Mouse (Mus musculus) neural tube, embryonic 13.5 days (tissue): ENCODE data around the gene Plekha1. TPM values are rescaled to one million over a fixed set of nuclear protein-coding genes. Genes with fewer than 3 reads are reported as not detected.

Source experiments
- ATAC-seq: fragments of 200-750 bp; cut with Nextera tagmentation; 2 replicates; pipeline ENCODE4 v1.8.0; 2017; ENCODE audit warnings: low read depth, mild to moderate bottlenecking, moderate TSS enrichment, moderate library complexity
- H3K27ac ChIP-seq: fragments of 300-500 bp; sonication (generic); replicated peaks from 2 replicates; pipeline ENCODE4 v1.5.1; 2015; ENCODE audit warnings: moderate library complexity, mild to moderate bottlenecking, inconsistent platforms
- H3K27me3 ChIP-seq: fragments of 300-500 bp; sonication (generic); 2 replicates; pipeline ENCODE4 v1.6.1; 2015; ENCODE audit warnings: mild to moderate bottlenecking, inconsistent platforms
- H3K36me3 ChIP-seq: fragments of 300-500 bp; sonication (generic); 2 replicates; pipeline ENCODE4 v1.6.1; 2015; ENCODE audit warnings: mild to moderate bottlenecking, inconsistent platforms
- H3K4me1 ChIP-seq: fragments of 300-500 bp; sonication (generic); replicated peaks from 2 replicates; pipeline ENCODE4 v1.6.1; 2015; ENCODE audit warnings: inconsistent platforms
- H3K4me2 ChIP-seq: fragments of 300-500 bp; sonication (generic); 2 replicates; pipeline ENCODE4 v1.6.1; 2015; ENCODE audit warnings: inconsistent platforms, mild to moderate bottlenecking, moderate library complexity
- H3K4me3 ChIP-seq: fragments of 300-500 bp; sonication (generic); 2 replicates; pipeline ENCODE4 v1.5.1; 2015; ENCODE audit warnings: mild to moderate bottlenecking, inconsistent platforms
- H3K9ac ChIP-seq: fragments of 300-500 bp; sonication (generic); 2 replicates; pipeline ENCODE4 v1.6.1; 2015; ENCODE audit warnings: moderate library complexity, mild to moderate bottlenecking, inconsistent platforms
- H3K9me3 ChIP-seq: fragments of 300-500 bp; sonication (generic); 2 replicates; pipeline ENCODE4 v1.6.1; 2016; ENCODE audit warnings: inconsistent platforms
- WGBS: fragments of 180-500 bp; shearing (Covaris S2); methylation state at CpG from one replicate; pipeline ENCODE4 v1.1.7; 2015; 5-methylcytosine and 5-hydroxymethylcytosine counted together
- polyA plus RNA-seq: library from polyadenylated mRNA; unstranded; fragments of >200 nt; fragmentation: Nextera tagmentation; extraction: Ambion mirVana; gene quantifications from 2 replicates; pipeline ENCODE4 v1.2.1, GENCODE M21; 2015

Gene Plekha1
- 64.1 and 68.9 TPM in 2 replicates for polyA plus RNA-seq

- Histone ChIP-seq H3K27ac (peak within 1 kb of the TSS; percentile 88), H3K4me1 (peaks cover 33% of the 10 kb centered on the region), H3K9ac (peak within 1 kb of the TSS; percentile 90), H3K4me2 (peak within 1 kb of the TSS; percentile 64), H3K9me3 (no peaks in the 10 kb centered on the region), H3K36me3 (no peaks in the 10 kb centered on the region), H3K27me3 (no peaks in the 10 kb centered on the region), H3K4me3 (peak within 1 kb of the TSS; percentile 79)
- under 1% methylated on average over 85 of the region's 114 CpGs for WGBS
- ATAC-seq = peak; percentile 97
Measured at GRCm38 (mm10) chr7:130865613-130866591, at the start of gene Plekha1. Plekha1 (plus strand) TSS chr7:130865756.

- no peaks in the 10 kb centered on the region for H3K9me3 ChIP-seq
- WGBS = 86% methylated on average over 7 of the region's 7 CpGs
Measured at GRCm38 (mm10) chr7:130816243-130816642, 49.3 kb upstream of the Plekha1 start.

GRCm38 (mm10) chr7:130818813-130819212 lies 46.7 kb upstream of the Plekha1 start:
- Histone ChIP-seq H3K4me1 (no peaks in the 10 kb centered on the region), H3K27me3 (no peaks in the 10 kb centered on the region), H3K36me3 (no peaks in the 10 kb centered on the region), H3K9me3 (no peaks in the 10 kb centered on the region), H3K4me3 (no peak overlapping the region), H3K9ac (no peak overlapping the region), H3K4me2 (no peak overlapping the region), H3K27ac (no peak overlapping the region)
- ATAC-seq = no peak
- 82% methylated on average over 5 of the region's 5 CpGs for WGBS

More at GRCm38 (mm10) chr7:130816243-130816642, 49.3 kb upstream of the Plekha1 start:
- ATAC-seq = no peak
- Histone ChIP-seq H3K36me3 (no peaks in the 10 kb centered on the region), H3K27me3 (no peaks in the 10 kb centered on the region), H3K4me3 (no peak overlapping the region), H3K27ac (no peak overlapping the region), H3K4me2 (no peak overlapping the region), H3K9ac (no peak overlapping the region), H3K4me1 (no peaks in the 10 kb centered on the region)

- 0 out of 2 replicates have a peak, but pooled peaks cover 2% of the 10 kb centered on the region for H3K27me3 ChIP-seq
- no peaks in the 10 kb centered on the region for H3K36me3 ChIP-seq
- H3K9me3 ChIP-seq = no peaks in the 10 kb centered on the region
- no peak overlapping the region for H3K4me2 ChIP-seq
- H3K4me1 ChIP-seq = no peaks in the 10 kb centered on the region
- no peak overlapping the region for H3K4me3 ChIP-seq
- no peak for ATAC-seq
- WGBS = 64% methylated on average over 10 of the region's 10 CpGs
- H3K27ac ChIP-seq = no peak overlapping the region; the same call in 1 of the 2 replicates
- no peak overlapping the region for H3K9ac ChIP-seq
Measured at GRCm38 (mm10) chr7:130819624-130820023, 45.9 kb upstream of the Plekha1 start.

- H3K9ac ChIP-seq = no peak overlapping the region
- no peaks in the 10 kb centered on the region for H3K36me3 ChIP-seq
- no peak overlapping the region for H3K4me2 ChIP-seq
- 82% methylated on average over 9 of the region's 9 CpGs for whole genome bisulfite sequencing
- H3K4me1 ChIP-seq = no peaks in the 10 kb centered on the region
- no peak overlapping the region for H3K27ac ChIP-seq
- no peak overlapping the region for H3K4me3 ChIP-seq
- peaks cover 7% of the 10 kb centered on the region; the same call in 1 of the 2 replicates for H3K27me3 ChIP-seq
- ATAC-seq = no peak
- no peaks in the 10 kb centered on the region for H3K9me3 ChIP-seq
Measured at GRCm38 (mm10) chr7:130823992-130824391, 41.6 kb upstream of the Plekha1 start.

- Histone ChIP-seq H3K4me3 (no peak overlapping the region), H3K4me2 (no peak overlapping the region), H3K27ac (no peak overlapping the region), H3K9me3 (no peaks in the 10 kb centered on the region), H3K4me1 (peaks cover 4% of the 10 kb centered on the region; the same call in 1 of the 2 replicates), H3K9ac (no peak overlapping the region), H3K27me3 (peaks cover 7% of the 10 kb centered on the region; the same call in 1 of the 2 replicates), H3K36me3 (no peaks in the 10 kb centered on the region)
- ATAC-seq = no peak
- 67% methylated on average over 3 of the region's 3 CpGs for WGBS
Measured at GRCm38 (mm10) chr7:130826343-130826742, 39.2 kb upstream of the Plekha1 start.

GRCm38 (mm10) chr7:130827431-130827830 lies 38.1 kb upstream of the Plekha1 start:
- WGBS = 58% methylated on average over 3 of the region's 3 CpGs
- H3K4me2 ChIP-seq = no peak overlapping the region
- H3K4me1 ChIP-seq = peaks cover 4% of the 10 kb centered on the region; the same call in 1 of the 2 replicates
- H3K36me3 ChIP-seq = no peaks in the 10 kb centered on the region
- no peak for ATAC-seq
- no peak overlapping the region for H3K4me3 ChIP-seq
- no peak overlapping the region for H3K27ac ChIP-seq
- no peak overlapping the region for H3K9ac ChIP-seq
- H3K27me3 ChIP-seq = peaks cover 8% of the 10 kb centered on the region; the same call in 1 of the 2 replicates
- H3K9me3 ChIP-seq = no peaks in the 10 kb centered on the region

GRCm38 (mm10) chr7:130827844-130828403 lies 37.6 kb upstream of the Plekha1 start:
- ATAC-seq = no peak
- no peak overlapping the region for H3K4me2 ChIP-seq
- peaks cover 12% of the 10 kb centered on the region; the same call in 1 of the 2 replicates for H3K27me3 ChIP-seq
- H3K9ac ChIP-seq = no peak overlapping the region
- no peaks in the 10 kb centered on the region for H3K9me3 ChIP-seq
- no peak overlapping the region for H3K27ac ChIP-seq
- no peaks in the 10 kb centered on the region for H3K36me3 ChIP-seq
- no peak overlapping the region for H3K4me3 ChIP-seq
- peaks cover 4% of the 10 kb centered on the region; the same call in 1 of the 2 replicates for H3K4me1 ChIP-seq
- 92% methylated on average over 9 of the region's 9 CpGs for WGBS

- H3K27me3 ChIP-seq = peaks cover 12% of the 10 kb centered on the region; the same call in 1 of the 2 replicates
- H3K36me3 ChIP-seq = no peaks in the 10 kb centered on the region
- ATAC-seq = no peak
- H3K4me1 ChIP-seq = peaks cover 4% of the 10 kb centered on the region; the same call in 1 of the 2 replicates
- H3K4me2 ChIP-seq = no peak overlapping the region
- no peaks in the 10 kb centered on the region for H3K9me3 ChIP-seq
- 81% methylated on average over 10 of the region's 10 CpGs for WGBS
- H3K9ac ChIP-seq = no peak overlapping the region
- no peak overlapping the region for H3K4me3 ChIP-seq
- no peak overlapping the region for H3K27ac ChIP-seq
Measured at GRCm38 (mm10) chr7:130828475-130828874, 37.1 kb upstream of the Plekha1 start.

- WGBS = 89% methylated on average over 5 of the region's 5 CpGs
- Histone ChIP-seq H3K9me3 (no peaks in the 10 kb centered on the region), H3K36me3 (no peaks in the 10 kb centered on the region), H3K4me2 (no peak overlapping the region), H3K4me3 (no peak overlapping the region), H3K27me3 (0 out of 2 replicates have a peak, but pooled peaks cover 8% of the 10 kb centered on the region), H3K9ac (no peak overlapping the region), H3K27ac (no peak overlapping the region), H3K4me1 (peaks cover 26% of the 10 kb centered on the region)
- no peak for ATAC-seq
Measured at GRCm38 (mm10) chr7:130831586-130831985, 34.0 kb upstream of the Plekha1 start.

- H3K9ac ChIP-seq = no peak overlapping the region
- no peak overlapping the region for H3K4me3 ChIP-seq
- 33% methylated on average over 21 of the region's 21 CpGs for WGBS
- 0 out of 2 replicates have a peak, but pooled peaks cover 8% of the 10 kb centered on the region for H3K27me3 ChIP-seq
- no peak overlapping the region for H3K4me2 ChIP-seq
- peak overlapping the region; percentile 83 for H3K27ac ChIP-seq
- H3K4me1 ChIP-seq = peaks cover 45% of the 10 kb centered on the region
- H3K36me3 ChIP-seq = no peaks in the 10 kb centered on the region
- no peaks in the 10 kb centered on the region for H3K9me3 ChIP-seq
- peak; percentile 81 for ATAC-seq
Measured at GRCm38 (mm10) chr7:130834299-130834698, 31.3 kb upstream of the Plekha1 start.
